Mouse (Mus musculus): Measurements from ENCODE around the gene Rrp12. TPM values are rescaled to one million over a fixed set of nuclear protein-coding genes. Genes with fewer than 3 reads are reported as not detected.
"Not testable (repeated sequence)": the region's sequence is repeated elsewhere in the genome, so short reads cannot be mapped to it uniquely, and the experiment has no call there.

Gene Rrp12
- total RNA-seq (2021): 10 to 100 TPM; 14.1 to 15.5 TPM

GRCm38 (mm10) chr19:41895460-41896318 is at the start of gene Rrp12:
Gene Rrp12, minus strand, starts transcription at chr19:41896173.
- peak; percentile 65 for DNase-seq (ENCODE audit: low spot score)
- intact Hi-C loops (cut with DNase I): no loop called here

GRCm38 (mm10) chr19:41943841-41944240 is 47.9 kb upstream of the Rrp12 start:
- intact Hi-C loops (cut with DNase I): no loop called here
- no peak for DNase-seq (ENCODE audit: low spot score)

- no peak for DNase-seq (ENCODE audit: low spot score)
- intact Hi-C loops (cut with DNase I): no loop called here
Observed at GRCm38 (mm10) chr19:41938539-41938938, 42.6 kb upstream of the Rrp12 start.

- DNase-seq (ENCODE audit: low spot score): no peak
- intact Hi-C loops (cut with DNase I): no loop called here
Observed at GRCm38 (mm10) chr19:41935921-41936320, 39.9 kb upstream of the Rrp12 start.

- intact Hi-C loops (cut with DNase I): loop anchor here (5.0 kb wide), 1 partner anchor 48 kb away; the partner anchor contains the start of genes Mms19 and Ubtd1
- DNase-seq (ENCODE audit: low spot score): no peak
Observed at GRCm38 (mm10) chr19:41934124-41934523, 38.2 kb upstream of the Rrp12 start.

GRCm38 (mm10) chr19:41933179-41934086 is 37.5 kb upstream of the Rrp12 start, which contains the start of the genes Exosc1 and Zdhhc16:
Gene Exosc1, minus strand, starts transcription at chr19:41933423.
Gene Zdhhc16, plus strand, starts transcription at chr19:41933480.
- intact Hi-C loops (cut with DNase I): loop anchor here (5.0 kb wide), 1 partner anchor 49 kb away; the partner anchor contains the start of genes Mms19 and Ubtd1
- DNase-seq (ENCODE audit: low spot score): peak; percentile 98

- intact Hi-C loops (cut with DNase I): loop anchor here (5.0 kb wide), 1 partner anchor 50 kb away; the partner anchor contains the start of genes Mms19 and Ubtd1
Observed at GRCm38 (mm10) chr19:41932686-41933085, 36.7 kb upstream of the Rrp12 start.

GRCm38 (mm10) chr19:41920412-41921067 is 24.6 kb upstream of the Rrp12 start:
- no peak for DNase-seq (ENCODE audit: low spot score)
- intact Hi-C loops (cut with DNase I): no loop called here

More at GRCm38 (mm10) chr19:41932686-41933085, 36.7 kb upstream of the Rrp12 start:
- DNase-seq (ENCODE audit: low spot score): no peak

GRCm38 (mm10) chr19:41919471-41919870 is 23.5 kb upstream of the Rrp12 start:
- intact Hi-C loops (cut with DNase I): no loop called here
- DNase-seq (ENCODE audit: low spot score): no peak

GRCm38 (mm10) chr19:41916853-41917252 is 20.9 kb upstream of the Rrp12 start:
- no peak for DNase-seq (ENCODE audit: low spot score)
- intact Hi-C loops (cut with DNase I): no loop called here

GRCm38 (mm10) chr19:41915294-41915693 is 19.3 kb upstream of the Rrp12 start:
- intact Hi-C loops (cut with DNase I): no loop called here
- no peak for DNase-seq (ENCODE audit: low spot score)

- DNase-seq (ENCODE audit: low spot score); intact Hi-C loops (cut with DNase I): not testable (repeated sequence)
Observed at GRCm38 (mm10) chr19:41914592-41914882, 18.6 kb upstream of the Rrp12 start.

GRCm38 (mm10) chr19:41913774-41914591 is 18.0 kb upstream of the Rrp12 start:
- intact Hi-C loops (cut with DNase I): no loop called here
- no peak for DNase-seq (ENCODE audit: low spot score)

GRCm38 (mm10) chr19:41912121-41913080 is 16.4 kb upstream of the Rrp12 start:
- peak; percentile 27 for DNase-seq (ENCODE audit: low spot score)
- intact Hi-C loops (cut with DNase I): no loop called here

- DNase-seq (ENCODE audit: low spot score): peak; percentile 95
- intact Hi-C loops (cut with DNase I): no loop called here
Observed at GRCm38 (mm10) chr19:41911178-41912073, 15.5 kb upstream of the Rrp12 start, which contains the start of gene Pgam1. Gene Pgam1, plus strand, starts transcription at chr19:41911923.

- intact Hi-C loops (cut with DNase I): no loop called here
Observed at GRCm38 (mm10) chr19:41910396-41910795, 14.4 kb upstream of the Rrp12 start.

GRCm38 (mm10) chr19:41908736-41909135 is 12.8 kb upstream of the Rrp12 start:
- intact Hi-C loops (cut with DNase I): no loop called here
- DNase-seq (ENCODE audit: low spot score): no peak

More at GRCm38 (mm10) chr19:41910396-41910795, 14.4 kb upstream of the Rrp12 start:
- DNase-seq (ENCODE audit: low spot score): no peak
